Mouse (Mus musculus) right cerebral cortex, postnatal 14 days (tissue): ENCODE results near the gene Ppp1r15a.
"Not testable (repeated sequence)": the region's sequence is repeated elsewhere in the genome, so short reads cannot be mapped to it uniquely, and the experiment has no call there.

Source experiments
- DNase-seq: peaks from one replicate; pipeline ENCODE4 v3.0.0; 2022

The Ppp1r15a gene

GRCm38 (mm10) chr7:45480310-45480709, 45.8 kb downstream of the Ppp1r15a start:
- not testable (repeated sequence) for DNase-seq

- no peak for DNase-seq
Measured at GRCm38 (mm10) chr7:45478774-45479173, 47.3 kb downstream of the Ppp1r15a start.

- peak; percentile 58 for DNase-seq
Measured at GRCm38 (mm10) chr7:45477003-45477402, 49.1 kb downstream of the Ppp1r15a start.

GRCm38 (mm10) chr7:45476453-45476852, 49.6 kb downstream of the Ppp1r15a start:
- no peak for DNase-seq

- no peak for DNase-seq
Measured at GRCm38 (mm10) chr7:45475291-45475969, 50.6 kb downstream of the Ppp1r15a start.
